Mouse (Mus musculus): ENCODE measurements at regions not wholly inside any gene's neighbourhood (a gene's known extent, or its start where the extent isn't known, plus 50 kb on each side); places are given as distances from the start of the nearest gene placed in this dataset.

GRCm38 (mm10) chr11:7508861-7509260, 295.1 kb upstream of the Igfbp3 start:
- DNase-seq (ENCODE audit: low spot score in 2 of 2): no peak

GRCm38 (mm10) chr11:7506421-7506945, 292.8 kb upstream of the Igfbp3 start:
- no peak for DNase-seq (ENCODE audit: low spot score in 2 of 2)

GRCm38 (mm10) chr11:7504651-7505321, 291.1 kb upstream of the Igfbp3 start:
- no peak for DNase-seq (ENCODE audit: low spot score in 2 of 2)

- no peak for DNase-seq (ENCODE audit: low spot score in 2 of 2)
These were observed 289.0 kb upstream of the Igfbp3 start for GRCm38 (mm10) chr11:7502679-7503078.

GRCm38 (mm10) chr11:7502045-7502444, 288.3 kb upstream of the Igfbp3 start:
- no peak for DNase-seq (ENCODE audit: low spot score in 2 of 2)

- no peak for DNase-seq (ENCODE audit: low spot score in 2 of 2)
These were observed 284.1 kb upstream of the Igfbp3 start for GRCm38 (mm10) chr11:7497803-7498202.

- DNase-seq (ENCODE audit: low spot score in 2 of 2): no peak
These were observed 260.3 kb upstream of the Igfbp3 start for GRCm38 (mm10) chr11:7473832-7474545.

- DNase-seq (ENCODE audit: low spot score in 2 of 2): no peak
These were observed 251.8 kb upstream of the Igfbp3 start for GRCm38 (mm10) chr11:7465522-7465921.

GRCm38 (mm10) chr11:7461956-7462771, 248.4 kb upstream of the Igfbp3 start:
- no peak for DNase-seq (ENCODE audit: low spot score in 2 of 2)

- DNase-seq (ENCODE audit: low spot score in 2 of 2): no peak
These were observed 238.0 kb upstream of the Igfbp3 start for GRCm38 (mm10) chr11:7451756-7452155.

GRCm38 (mm10) chr11:7444494-7444893, 230.8 kb upstream of the Igfbp3 start:
- DNase-seq (ENCODE audit: low spot score in 2 of 2): no peak

GRCm38 (mm10) chr11:7439276-7439675, 225.6 kb upstream of the Igfbp3 start:
- DNase-seq (ENCODE audit: low spot score in 2 of 2): no peak

- no peak for DNase-seq (ENCODE audit: low spot score in 2 of 2)
These were observed 220.9 kb upstream of the Igfbp3 start for GRCm38 (mm10) chr11:7434591-7434990.

GRCm38 (mm10) chr11:7427771-7428170, 214.0 kb upstream of the Igfbp3 start:
- DNase-seq (ENCODE audit: low spot score in 2 of 2): no peak

GRCm38 (mm10) chr11:7425233-7425632, 211.5 kb upstream of the Igfbp3 start:
- DNase-seq (ENCODE audit: low spot score in 2 of 2): no peak

- no peak for DNase-seq (ENCODE audit: low spot score in 2 of 2)
These were observed 210.4 kb upstream of the Igfbp3 start for GRCm38 (mm10) chr11:7424082-7424471.

- no peak for DNase-seq (ENCODE audit: low spot score in 2 of 2)
These were observed 209.8 kb upstream of the Igfbp3 start for GRCm38 (mm10) chr11:7423276-7424081.

GRCm38 (mm10) chr11:7412631-7413030, 198.9 kb upstream of the Igfbp3 start:
- no peak for DNase-seq (ENCODE audit: low spot score in 2 of 2)

GRCm38 (mm10) chr11:7408992-7409391, 195.3 kb upstream of the Igfbp3 start:
- DNase-seq (ENCODE audit: low spot score in 2 of 2): no peak

GRCm38 (mm10) chr11:7404666-7405065, 190.9 kb upstream of the Igfbp3 start:
- no peak for DNase-seq (ENCODE audit: low spot score in 2 of 2)

- no peak for DNase-seq (ENCODE audit: low spot score in 2 of 2)
These were observed 158.1 kb upstream of the Igfbp3 start for GRCm38 (mm10) chr11:7371835-7372234.
